Mouse (Mus musculus): ENCODE results near the gene Sstr3.

GRCm38 (mm10) chr15:78529428-78529990 is 15.0 kb downstream of the Sstr3 start:
- TF ChIP-seq CTCF (IDR thresholded peaks at IDR 0.05; ENCODE audit: low read depth) (no peak), EP300 (IDR thresholded peaks at IDR 0.05; ENCODE audit: low read depth) (no peak)
